12 mouse cellular contexts compared by ENCODE assay signal in genomic region chr11:49927169-49927568, GRCm38 (mm10). TPM values are rescaled to one million over a fixed set of nuclear protein-coding genes. Genes with fewer than 3 reads are reported as not detected.
DNase-seq lines count a peak whose midpoint lies in the region; ATAC-seq and TF ChIP-seq lines count a peak whose summit lies in the region.
"Had no signal": no experiment of that assay in that cellular context is flagged by ENCODE, and none has a peak within 500 bp of the region (broad histone marks: within the 10 kb centered on the region; RNA-seq: fewer than 3 reads in every experiment).

No protein-coding gene starts in this region.

- no peak overlapping the region for H3K4me3 ChIP-seq in MEL (ENCODE audit: control insufficient read depth in 1 of 2, insufficient read depth in 1 of 2, low read depth in 2 of 2, low read length in 2 of 2)
- no peak overlapping the region for H3K4me3 ChIP-seq in forebrain, embryonic 15.5 days
- no peak overlapping the region for H3K4me3 ChIP-seq in midbrain, embryonic 15.5 days
- H3K4me3 ChIP-seq: gastrocnemius, adult 2 months; liver, embryonic 15.5 days had no signal

- no peaks in the 10 kb centered on the region for H3K79me2 ChIP-seq in MEL (ENCODE audit: control insufficient read depth, insufficient read depth, low read length, poor library complexity)

- H3K9ac ChIP-seq in MEL (ENCODE audit: control insufficient read depth, low read depth, low read length, poor library complexity, severe bottlenecking): no peak overlapping the region
- no peak overlapping the region for H3K9ac ChIP-seq in forebrain, embryonic 15.5 days (replicated peaks)
- no peak overlapping the region for H3K9ac ChIP-seq in midbrain, embryonic 15.5 days
- H3K9ac ChIP-seq: liver, embryonic 15.5 days had no signal

- peak in 2 of 3 experiments; percentile 2 to 3; a peak in 1 of 6 replicates for TF ChIP-seq CTCF in MEL (IDR thresholded peaks at IDR 0.05 in 2 of 3, conservative IDR thresholded peaks at IDR 0.05 in 1 of 3; ENCODE audit: control insufficient read depth in 1 of 3, insufficient read depth in 1 of 3, low read depth in 2 of 3, low read length in 3 of 3, poor library complexity in 1 of 3, severe bottlenecking in 1 of 3)

- DNase-seq in adrenal gland, postnatal 14 days: peak; percentile 8
- DNase-seq in adrenal gland, adult 8-10 months: no peak
- no peak for DNase-seq in MEL (ENCODE audit: low read depth, low spot score)
- no peak for DNase-seq in testis, postnatal 14 days (ENCODE audit: low spot score)
- no peak for DNase-seq in spleen, postnatal 10 days (ENCODE audit: low spot score in 2 of 2)
- DNase-seq: cerebellum, adult 18-20 months; gastrocnemius, adult 2 months; kidney, adult 11 months had no signal

- peaks cover 3 to 9% of the 10 kb centered on the region in 2 experiments; a peak in 3 of 4 replicates for H3K4me1 ChIP-seq in MEL (ENCODE audit: control insufficient read depth in 1 of 2, insufficient read depth in 2 of 2, low read length in 2 of 2)
- peaks cover 26% of the 10 kb centered on the region for H3K4me1 ChIP-seq in forebrain, embryonic 15.5 days
- H3K4me1 ChIP-seq in midbrain, embryonic 15.5 days: peaks cover 29% of the 10 kb centered on the region
- H3K4me1 ChIP-seq: liver, embryonic 15.5 days had no signal

- H3K27me3 ChIP-seq in MEL (ENCODE audit: control insufficient read depth in 1 of 2, insufficient read depth in 2 of 2, low read length in 2 of 2): peaks cover 0 to 2% of the 10 kb centered on the region in 2 experiments; a peak in 1 of 4 replicates
- no peaks in the 10 kb centered on the region for H3K27me3 ChIP-seq in forebrain, embryonic 15.5 days
- no peaks in the 10 kb centered on the region for H3K27me3 ChIP-seq in midbrain, embryonic 15.5 days (replicated peaks)

- no peak for TF ChIP-seq EP300 in MEL (IDR thresholded peaks at IDR 0.05; ENCODE audit: low read depth in 1 of 2, low read length in 2 of 2)

- TF ChIP-seq POLR2A in MEL (IDR thresholded peaks at IDR 0.05; ENCODE audit: control insufficient read depth in 1 of 2, insufficient read depth in 1 of 2, low read depth in 1 of 2, low read length in 2 of 2, poor library complexity in 1 of 2): no peak

- peak; percentile 80 for ATAC-seq in forebrain, embryonic 15.5 days (replicated peaks)
- peak; percentile 78 for ATAC-seq in midbrain, embryonic 15.5 days (replicated peaks)
- ATAC-seq in inflammation-experienced regulatory T-cells, adult 6 months: no peak

- TF ChIP-seq RAD21 in MEL (IDR thresholded peaks at IDR 0.05; ENCODE audit: low read depth, low read length): no peak

- H3K9me3 ChIP-seq in MEL (replicated peaks; ENCODE audit: insufficient read depth, low read length): no peaks in the 10 kb centered on the region
- no peaks in the 10 kb centered on the region for H3K9me3 ChIP-seq in forebrain, embryonic 15.5 days
- no peaks in the 10 kb centered on the region for H3K9me3 ChIP-seq in midbrain, embryonic 15.5 days
- H3K9me3 ChIP-seq: liver, embryonic 15.5 days had no signal

- 8% methylated on average over 4 of the region's 4 CpGs for WGBS in forebrain, embryonic 15.5 days
- 23% methylated on average over 4 of the region's 4 CpGs for WGBS in midbrain, embryonic 15.5 days

- H3K36me3 ChIP-seq in MEL (ENCODE audit: control insufficient read depth in 1 of 2, insufficient read depth in 2 of 2, low read length in 2 of 2): peaks cover 0 to 9% of the 10 kb centered on the region in 2 experiments; a peak in 2 of 4 replicates
- no peaks in the 10 kb centered on the region for H3K36me3 ChIP-seq in forebrain, embryonic 15.5 days
- no peaks in the 10 kb centered on the region for H3K36me3 ChIP-seq in midbrain, embryonic 15.5 days (replicated peaks)
- H3K36me3 ChIP-seq: liver, embryonic 15.5 days had no signal

- no peak overlapping the region for H3K4me2 ChIP-seq in forebrain, embryonic 15.5 days (replicated peaks)
- peak overlapping the region; percentile 12; the same call in 1 of the 2 replicates for H3K4me2 ChIP-seq in midbrain, embryonic 15.5 days
- H3K4me2 ChIP-seq: liver, embryonic 15.5 days had no signal

- no peak overlapping the region for H3K27ac ChIP-seq in MEL (ENCODE audit: control insufficient read depth, low read depth, low read length)
- peak overlapping the region; percentile 53 for H3K27ac ChIP-seq in forebrain, embryonic 15.5 days (replicated peaks)
- H3K27ac ChIP-seq in midbrain, embryonic 15.5 days: peak overlapping the region; percentile 60
- H3K27ac ChIP-seq: gastrocnemius, adult 2 months; liver, embryonic 15.5 days had no signal

TF ChIP-seq in MEL, 35 proteins besides CTCF, POLR2A, EP300 and RAD21:
- no peak for TF ChIP-seq USF2 (IDR thresholded peaks at IDR 0.05; ENCODE audit: borderline replicate concordance in 1 of 2, insufficient read depth in 1 of 2, low read depth in 1 of 2, low read length in 2 of 2)
- TF ChIP-seq SMC3 (IDR thresholded peaks at IDR 0.05; ENCODE audit: low read depth, low read length): no peak
- no peak for TF ChIP-seq SIN3A (IDR thresholded peaks at IDR 0.05; ENCODE audit: low read length)
- TF ChIP-seq POLR2AphosphoS5 (IDR thresholded peaks at IDR 0.05; ENCODE audit: borderline replicate concordance, low read depth, low read length): no peak
- no peak for TF ChIP-seq TCF12 (IDR thresholded peaks at IDR 0.05; ENCODE audit: low read depth, low read length)
- no peak for TF ChIP-seq MXI1 (IDR thresholded peaks at IDR 0.05; ENCODE audit: low read depth, low read length)
- TF ChIP-seq RCOR1 (IDR thresholded peaks at IDR 0.05; ENCODE audit: low read depth, low read length): no peak
- no peak for TF ChIP-seq GABPA (IDR thresholded peaks at IDR 0.05; ENCODE audit: low read depth, low read length)
- no peak for TF ChIP-seq ZC3H11A (IDR thresholded peaks at IDR 0.05; ENCODE audit: low read depth, low read length)
- no peak for TF ChIP-seq CHD2 (IDR thresholded peaks at IDR 0.05; ENCODE audit: low read length)
- no peak for TF ChIP-seq TBP (IDR thresholded peaks at IDR 0.05; ENCODE audit: low read depth, low read length)
- TF ChIP-seq KAT2A (conservative IDR thresholded peaks at IDR 0.05; ENCODE audit: low read depth, low read length): no peak
- no peak for TF ChIP-seq ZKSCAN1 (IDR thresholded peaks at IDR 0.05; ENCODE audit: low read depth, low read length)

RNA-seq across cellular contexts. Expression of gene Rasgef1c, which starts 25.5 kb away (rescaled TPM):
- total RNA-seq in adrenal gland, postnatal 14 days (2021): 1.3 and 1.5 TPM in 2 replicates
- 1 to 10 TPM in 1 of 4 experiments, under 1 TPM in 3; 0.67 to 1.1 (median 0.82) TPM for total RNA-seq in adrenal gland, adult 8-10 months (2022)
- total RNA-seq in MEL (2012; rRNA removed): 0.12 TPM in 1 of 2 replicates, not detected in the other
- under 1 TPM in 1 of 2 experiments, not detected in 1; 0.15 TPM for polyA plus RNA-seq in MEL (2012; ENCODE audit: insufficient read depth in 1 of 2, insufficient read length in 2 of 2, low read depth in 1 of 2, low replicate concordance in 2 of 2, missing spikeins in 1 of 2)
- polyA plus RNA-seq in forebrain, embryonic 15.5 days (2015; fragmentation: Nextera tagmentation; extraction: Ambion mirVana): 11.8 and 14.8 TPM in 2 replicates
- 28.0 and 29.8 TPM in 2 replicates for polyA plus RNA-seq in midbrain, embryonic 15.5 days (2015; fragmentation: Nextera tagmentation; extraction: Ambion mirVana)
- under 1 TPM; 0.28 to 0.52 (median 0.45) TPM for polyA plus RNA-seq in inflammation-experienced regulatory T-cells, adult 6 months (2017; shearing (Covaris generic))
